Mouse (Mus musculus): ENCODE data around the gene Tpbgl. TPM values are rescaled to one million over a fixed set of nuclear protein-coding genes. Genes with fewer than 3 reads are reported as not detected.

Gene Tpbgl
- polyA plus RNA-seq, 2 experiments = 0.12 to 0.14 TPM

- H3K27ac ChIP-seq = no peak overlapping the region
- WGBS (ENCODE audit: insufficient replicate concordance) = 54% methylated on average over 11 of the region's 11 CpGs
Observed at GRCm38 (mm10) chr7:99664571-99665485, 37.9 kb upstream of the Tpbgl start.

GRCm38 (mm10) chr7:99663507-99664220 lies 36.8 kb upstream of the Tpbgl start:
- Histone ChIP-seq H3K4me2 (ENCODE audit: low read depth) (no peak overlapping the region), H3K27ac (no peak overlapping the region), H3K4me1 (replicated peaks; ENCODE audit: control insufficient read depth in 2 of 2, insufficient read depth in 2 of 2, low read length in 1 of 2) (no peaks in the 10 kb centered on the region), H3K9me3 (ENCODE audit: control insufficient read depth, low read length) (no peaks in the 10 kb centered on the region), H3K4me3 (ENCODE audit: insufficient read depth in 1 of 2, low read depth in 2 of 2, low read length in 2 of 2) (no peak overlapping the region), H3K36me3 (replicated peaks; ENCODE audit: control insufficient read depth, insufficient read depth, low read depth) (no peaks in the 10 kb centered on the region), H3K27me3 (ENCODE audit: control insufficient read depth, insufficient read depth, low read length) (no peaks in the 10 kb centered on the region; the same call in 1 of the 2 replicates), H3K9ac (replicated peaks) (no peak overlapping the region)
- 62% methylated on average over 9 of the region's 9 CpGs for WGBS (ENCODE audit: insufficient replicate concordance)
- TF ChIP-seq EP300 (IDR thresholded peaks at IDR 0.05; ENCODE audit: low read depth) (no peak), CTCF (IDR thresholded peaks at IDR 0.05; ENCODE audit: low read depth) (no peak)
- no peak for DNase-seq (ENCODE audit: low read depth in 3 of 3, low spot score in 3 of 3)
- no peak for ATAC-seq (ENCODE audit: insufficient read depth)

More at GRCm38 (mm10) chr7:99664571-99665485, 37.9 kb upstream of the Tpbgl start:
- DNase-seq (ENCODE audit: low read depth in 3 of 3, low spot score in 3 of 3) (no peak), ATAC-seq (ENCODE audit: insufficient read depth) (no peak)
- Histone ChIP-seq H3K4me1 (replicated peaks; ENCODE audit: control insufficient read depth in 2 of 2, insufficient read depth in 2 of 2, low read length in 1 of 2) (no peaks in the 10 kb centered on the region), H3K9me3 (ENCODE audit: control insufficient read depth, low read length) (no peaks in the 10 kb centered on the region), H3K36me3 (replicated peaks; ENCODE audit: control insufficient read depth, insufficient read depth, low read depth) (no peaks in the 10 kb centered on the region), H3K9ac (replicated peaks) (no peak overlapping the region), H3K4me2 (ENCODE audit: low read depth) (no peak overlapping the region), H3K4me3 (ENCODE audit: insufficient read depth in 1 of 2, low read depth in 2 of 2, low read length in 2 of 2) (no peak overlapping the region), H3K27me3 (ENCODE audit: control insufficient read depth, insufficient read depth, low read length) (no peaks in the 10 kb centered on the region; the same call in 1 of the 2 replicates)
- TF ChIP-seq EP300 (IDR thresholded peaks at IDR 0.05; ENCODE audit: low read depth) (no peak), CTCF (IDR thresholded peaks at IDR 0.05; ENCODE audit: low read depth) (no peak)

- H3K27me3 ChIP-seq (ENCODE audit: control insufficient read depth, insufficient read depth, low read length) = no peaks in the 10 kb centered on the region; the same call in 1 of the 2 replicates
- H3K9ac ChIP-seq (replicated peaks) = no peak overlapping the region
- ATAC-seq (ENCODE audit: insufficient read depth) (no peak), DNase-seq (ENCODE audit: low read depth in 3 of 3, low spot score in 3 of 3) (no peak)
- TF ChIP-seq CTCF (IDR thresholded peaks at IDR 0.05; ENCODE audit: low read depth) (no peak), EP300 (IDR thresholded peaks at IDR 0.05; ENCODE audit: low read depth) (no peak)
- 45% methylated on average over 2 of the region's 2 CpGs for WGBS (ENCODE audit: insufficient replicate concordance)
- no peaks in the 10 kb centered on the region for H3K4me1 ChIP-seq (replicated peaks; ENCODE audit: control insufficient read depth in 2 of 2, insufficient read depth in 2 of 2, low read length in 1 of 2)
- no peak overlapping the region for H3K4me2 ChIP-seq (ENCODE audit: low read depth)
- H3K27ac ChIP-seq = no peak overlapping the region
- no peaks in the 10 kb centered on the region for H3K36me3 ChIP-seq (replicated peaks; ENCODE audit: control insufficient read depth, insufficient read depth, low read depth)
- H3K9me3 ChIP-seq (ENCODE audit: control insufficient read depth, low read length) = no peaks in the 10 kb centered on the region
- no peak overlapping the region for H3K4me3 ChIP-seq (ENCODE audit: insufficient read depth in 1 of 2, low read depth in 2 of 2, low read length in 2 of 2)
Observed at GRCm38 (mm10) chr7:99662311-99662710, 35.4 kb upstream of the Tpbgl start.

GRCm38 (mm10) chr7:99661571-99662230 lies 34.8 kb upstream of the Tpbgl start:
- H3K27ac ChIP-seq = no peak overlapping the region

More at GRCm38 (mm10) chr7:99661571-99662230, 34.8 kb upstream of the Tpbgl start:
- DNase-seq (ENCODE audit: low read depth in 3 of 3, low spot score in 3 of 3) (no peak), ATAC-seq (ENCODE audit: insufficient read depth) (no peak)
- H3K27me3 ChIP-seq (ENCODE audit: control insufficient read depth, insufficient read depth, low read length) = peaks cover 2% of the 10 kb centered on the region
- H3K4me2 ChIP-seq (ENCODE audit: low read depth) = no peak overlapping the region
- H3K36me3 ChIP-seq (replicated peaks; ENCODE audit: control insufficient read depth, insufficient read depth, low read depth) = no peaks in the 10 kb centered on the region
- 61% methylated on average over 14 of the region's 14 CpGs for WGBS (ENCODE audit: insufficient replicate concordance)
- H3K4me3 ChIP-seq (ENCODE audit: insufficient read depth in 1 of 2, low read depth in 2 of 2, low read length in 2 of 2) = no peak overlapping the region
- TF ChIP-seq EP300 (IDR thresholded peaks at IDR 0.05; ENCODE audit: low read depth) (no peak), CTCF (IDR thresholded peaks at IDR 0.05; ENCODE audit: low read depth) (no peak)
- no peaks in the 10 kb centered on the region for H3K9me3 ChIP-seq (ENCODE audit: control insufficient read depth, low read length)
- H3K9ac ChIP-seq (replicated peaks) = no peak overlapping the region
- H3K4me1 ChIP-seq (replicated peaks; ENCODE audit: control insufficient read depth in 2 of 2, insufficient read depth in 2 of 2, low read length in 1 of 2) = no peaks in the 10 kb centered on the region
